Mouse (Mus musculus) urinary bladder, postnatal 25 days (tissue): ENCODE data around the gene Samd4b.
"Not testable (repeated sequence)": the region's sequence is repeated elsewhere in the genome, so short reads cannot be mapped to it uniquely, and the experiment has no call there.

ENCODE experiments used
- DNase-seq: peaks from one replicate; pipeline ENCODE4 v3.0.0; 2022; ENCODE audit warnings: low spot score

The Samd4b gene

GRCm38 (mm10) chr7:28597642-28598446, at the start of gene Samd4b, which contains the start of gene Pak4:
Samd4b (minus strand) TSS chr7:28598144.
Pak4 (minus strand) TSS chr7:28598185.
- DNase-seq, result peak; percentile 99

- no peak for DNase-seq
These were observed 49.1 kb upstream of the Samd4b start for GRCm38 (mm10) chr7:28647016-28647415.

GRCm38 (mm10) chr7:28645947-28646475, 48.1 kb upstream of the Samd4b start:
- DNase-seq, result no peak

- DNase-seq, result no peak
These were observed 47.4 kb upstream of the Samd4b start for GRCm38 (mm10) chr7:28645366-28645765.

- DNase-seq, result no peak
These were observed 43.6 kb upstream of the Samd4b start for GRCm38 (mm10) chr7:28641546-28641945.

- DNase-seq, result no peak
These were observed 39.6 kb upstream of the Samd4b start for GRCm38 (mm10) chr7:28637511-28637910.

- DNase-seq, result no peak
These were observed 36.2 kb upstream of the Samd4b start for GRCm38 (mm10) chr7:28634128-28634527.

GRCm38 (mm10) chr7:28631073-28631472, 33.1 kb upstream of the Samd4b start, which contains the start of gene Acp7:
Acp7 (minus strand) TSS chr7:28631332.
- DNase-seq, result no peak

- DNase-seq, result no peak
These were observed 26.8 kb upstream of the Samd4b start for GRCm38 (mm10) chr7:28624791-28625190.

GRCm38 (mm10) chr7:28619098-28619715, 21.3 kb upstream of the Samd4b start:
- no peak for DNase-seq

GRCm38 (mm10) chr7:28605951-28606350, 8.0 kb upstream of the Samd4b start:
- DNase-seq, result no peak

GRCm38 (mm10) chr7:28603788-28604187, 5.8 kb upstream of the Samd4b start:
- not testable (repeated sequence) for DNase-seq

- no peak for DNase-seq
These were observed 5.2 kb upstream of the Samd4b start for GRCm38 (mm10) chr7:28603136-28603535.

- DNase-seq, result no peak
These were observed 3.7 kb upstream of the Samd4b start for GRCm38 (mm10) chr7:28601668-28602067.

- DNase-seq, result peak; percentile 70
These were observed 3.1 kb upstream of the Samd4b start for GRCm38 (mm10) chr7:28601029-28601428.

- no peak for DNase-seq
These were observed 1.0 kb upstream of the Samd4b start for GRCm38 (mm10) chr7:28598951-28599350.

GRCm38 (mm10) chr7:28597277-28597570, 720 bp downstream of the Samd4b start:
- DNase-seq, result no peak

- DNase-seq, result no peak
These were observed 1.3 kb downstream of the Samd4b start for GRCm38 (mm10) chr7:28596436-28597276.

GRCm38 (mm10) chr7:28595751-28596435, 2.1 kb downstream of the Samd4b start:
- DNase-seq, result no peak

- DNase-seq, result no peak
These were observed 4.5 kb downstream of the Samd4b start for GRCm38 (mm10) chr7:28593206-28594111.

- no peak for DNase-seq
These were observed 6.1 kb downstream of the Samd4b start for GRCm38 (mm10) chr7:28591862-28592261.
